Mouse (Mus musculus) CH12F3 (cell line): ENCODE results near the gene Gm10188.

Experiments used
- in situ Hi-C: fragments of 300-500 bp; cut with MboI; formaldehyde crosslinking; loops from 2 replicates; pipeline ENCODE4 v1.14.3; 2020; ENCODE audit warnings: low sequenced_read_pairs

Gene Gm10188

DNA sequence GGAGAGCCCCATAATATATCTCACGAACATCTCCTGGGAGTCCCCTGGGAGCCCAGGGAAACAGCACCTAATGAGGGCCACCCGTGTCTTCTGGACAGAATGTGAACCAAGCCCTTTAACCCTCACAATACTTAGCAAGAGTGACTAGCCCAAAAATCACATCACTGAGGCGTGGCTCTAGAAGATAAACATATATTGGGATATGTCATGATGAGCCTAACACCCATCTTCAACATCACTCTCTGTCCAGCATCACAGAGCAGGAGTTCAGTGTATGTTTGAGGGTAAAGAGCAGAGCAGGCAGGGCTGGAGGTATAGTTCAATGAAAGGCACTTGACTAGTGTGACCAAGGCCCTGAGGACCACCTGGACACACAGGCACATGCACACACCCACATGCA lies at the start of gene Gm10188:
Gene Gm10188 (minus strand): TSS at position 101 of the 400 bp plus-strand sequence.
- in situ Hi-C loops = no loop called here

DNA sequence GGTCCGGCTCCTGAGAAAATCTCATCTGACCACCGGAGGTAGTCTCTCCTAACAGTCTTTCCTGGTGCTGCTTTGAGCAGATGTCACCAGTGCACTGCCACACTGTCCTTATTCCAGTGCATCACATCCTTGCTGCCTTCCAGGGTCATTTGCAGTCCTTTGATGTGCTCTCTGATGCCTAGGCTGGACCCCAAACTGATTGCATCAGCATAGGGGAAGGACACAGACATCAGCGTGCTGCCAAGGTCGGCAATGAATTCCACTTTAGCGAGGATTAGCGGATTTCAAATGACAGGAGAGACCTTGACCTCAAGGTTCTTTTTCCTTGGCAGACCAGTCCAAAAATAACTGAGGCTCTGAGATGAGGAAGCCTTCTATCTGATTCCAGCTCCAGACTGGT lies 47.6 kb upstream of the Gm10188 start:
- in situ Hi-C loops = no loop called here

DNA sequence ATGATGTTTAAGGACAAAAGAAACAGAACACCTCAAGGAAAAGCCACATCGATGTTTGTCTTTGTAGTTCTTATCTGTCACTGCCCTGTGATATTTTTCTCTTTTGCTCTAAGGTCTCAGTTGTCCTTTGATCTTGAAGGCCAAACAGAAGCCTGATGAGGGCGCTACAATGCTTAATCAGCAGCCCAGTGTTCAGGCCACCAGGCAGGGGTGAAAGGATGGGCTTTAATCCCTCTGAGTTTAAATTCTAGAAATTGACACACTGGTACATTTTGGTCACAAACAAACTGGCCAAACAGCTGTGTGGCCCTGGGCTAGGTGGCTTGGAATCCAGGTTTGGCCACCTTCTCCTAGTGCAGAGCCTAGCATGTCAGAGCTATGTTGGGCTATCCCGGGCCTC lies 47.1 kb upstream of the Gm10188 start:
- in situ Hi-C loops = no loop called here

DNA sequence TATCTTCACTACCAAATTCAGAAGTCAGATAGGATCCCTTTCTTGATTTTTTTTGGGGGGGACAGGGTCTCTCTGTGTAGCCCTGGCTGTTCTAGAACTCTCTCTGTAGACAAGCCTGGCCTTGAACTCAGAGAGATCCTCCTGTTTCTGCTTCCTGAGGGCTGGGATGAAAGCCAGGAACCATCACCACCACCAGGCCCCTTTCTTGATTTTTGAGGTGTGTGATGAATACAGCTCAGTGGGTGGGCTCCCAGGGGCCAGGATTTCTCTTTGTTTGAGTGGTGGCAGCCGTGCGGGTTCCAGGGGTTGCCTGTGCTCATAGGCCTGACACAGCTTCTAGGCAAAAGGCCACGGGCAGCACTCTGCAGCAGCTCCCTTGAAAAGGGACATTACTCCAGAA lies 41.7 kb upstream of the Gm10188 start:
- in situ Hi-C loops = no loop called here

DNA sequence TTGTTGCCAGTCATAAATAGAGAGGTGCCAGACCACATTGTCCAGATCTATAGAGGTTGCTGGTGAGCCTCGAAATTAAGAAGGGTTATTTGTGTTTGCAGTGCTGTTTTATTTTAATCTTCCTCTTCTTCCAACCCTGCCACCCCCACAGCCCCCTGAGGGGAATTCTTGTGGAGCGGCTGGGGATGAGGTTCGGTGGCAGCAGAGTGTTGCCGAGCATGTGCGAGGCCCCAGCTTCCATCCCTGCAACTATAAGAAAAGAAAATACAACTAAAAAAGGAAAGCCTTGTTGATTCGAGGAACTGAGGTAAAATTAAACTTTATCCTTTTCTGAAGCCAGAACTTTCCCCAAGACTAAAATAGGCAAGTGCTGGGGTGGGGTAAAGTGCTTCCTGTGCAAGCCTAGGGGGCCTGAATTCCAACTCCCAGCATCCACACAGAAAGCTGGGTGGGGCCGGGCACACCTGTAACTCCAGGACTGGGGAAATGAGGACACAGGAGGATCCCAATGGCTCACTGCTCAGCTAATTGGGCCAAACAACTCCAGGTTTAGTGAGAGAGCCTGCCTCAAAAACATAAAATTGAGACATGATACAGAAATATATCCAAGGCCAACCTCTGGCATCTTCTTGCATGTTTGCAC lies 39.0 kb upstream of the Gm10188 start:
- in situ Hi-C loops = no loop called here

DNA sequence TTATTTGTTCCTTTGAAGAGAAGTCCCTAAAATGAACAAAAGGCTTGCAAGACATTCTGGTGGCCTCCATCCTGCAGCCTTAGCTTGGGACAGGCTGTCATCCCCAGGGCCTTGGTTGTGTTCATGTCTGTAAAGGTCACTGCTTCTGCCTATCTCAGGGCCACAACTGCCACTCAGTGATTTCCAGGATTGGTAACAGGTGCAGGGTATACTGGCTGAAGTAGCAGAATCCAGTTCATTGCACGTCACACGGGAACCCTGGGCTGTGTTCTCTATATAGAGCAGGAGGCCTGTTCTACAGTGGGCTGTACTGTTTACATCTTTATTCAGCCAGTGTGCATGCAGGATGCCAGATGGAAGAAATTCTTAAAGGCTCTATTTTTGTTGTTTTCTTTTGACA lies 38.4 kb upstream of the Gm10188 start:
- in situ Hi-C loops = no loop called here

DNA sequence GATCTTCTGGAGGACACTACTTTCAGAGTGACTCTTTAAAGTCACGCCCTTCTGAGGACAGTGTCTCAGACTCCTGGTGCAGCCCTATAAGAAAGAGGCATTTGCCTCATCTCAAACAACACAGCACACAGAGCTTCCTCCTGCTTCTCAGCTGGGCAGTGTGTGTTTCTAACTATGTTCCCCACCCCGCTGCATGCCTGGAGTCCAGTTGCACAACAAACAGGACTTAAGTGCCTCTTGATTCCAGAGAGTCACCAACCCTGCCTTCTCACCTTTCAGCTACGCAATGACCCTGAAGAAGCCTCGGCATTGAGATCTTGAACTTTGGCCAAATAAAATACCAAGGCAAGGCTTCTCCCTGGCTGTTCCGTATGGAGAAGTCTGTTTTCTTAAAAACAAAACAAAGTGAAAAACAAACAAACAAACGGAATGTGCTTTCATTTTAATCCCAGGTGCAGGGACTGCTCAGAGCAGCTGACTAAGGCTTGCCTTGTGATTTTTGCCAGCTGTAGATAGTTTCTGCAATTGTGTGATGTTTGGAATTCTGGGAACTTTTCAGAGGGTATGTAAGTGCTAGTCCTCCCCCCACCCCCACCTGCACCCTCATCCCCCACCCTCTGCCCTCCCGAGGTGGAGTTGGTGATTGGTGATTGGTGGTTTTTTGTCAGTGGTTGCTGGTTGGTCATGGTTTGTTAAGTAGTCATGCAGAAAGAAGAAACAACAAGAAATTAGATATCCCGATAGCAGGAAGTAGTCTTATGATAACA lies 37.4 kb upstream of the Gm10188 start:
- in situ Hi-C loops = no loop called here

DNA sequence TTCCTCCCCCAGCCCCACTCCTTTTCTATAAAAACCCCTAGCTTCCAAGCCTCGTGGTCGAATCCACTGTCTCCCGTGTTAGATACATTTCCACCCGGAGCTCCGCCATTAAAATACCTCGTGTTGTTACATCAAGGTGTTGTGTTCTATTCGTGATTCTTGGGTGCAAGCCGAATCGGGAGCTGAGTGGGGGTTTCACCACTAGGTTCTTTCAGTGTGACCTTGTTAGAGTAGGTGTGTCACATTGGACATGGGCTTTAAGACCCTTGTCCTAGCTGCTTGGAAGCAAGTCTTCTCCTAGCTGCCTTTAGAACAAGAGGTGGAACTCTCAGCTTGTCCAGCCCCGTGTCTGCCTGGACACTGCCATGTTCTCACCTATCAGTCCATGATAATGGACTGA lies 36.4 kb upstream of the Gm10188 start:
- in situ Hi-C loops = no loop called here

DNA sequence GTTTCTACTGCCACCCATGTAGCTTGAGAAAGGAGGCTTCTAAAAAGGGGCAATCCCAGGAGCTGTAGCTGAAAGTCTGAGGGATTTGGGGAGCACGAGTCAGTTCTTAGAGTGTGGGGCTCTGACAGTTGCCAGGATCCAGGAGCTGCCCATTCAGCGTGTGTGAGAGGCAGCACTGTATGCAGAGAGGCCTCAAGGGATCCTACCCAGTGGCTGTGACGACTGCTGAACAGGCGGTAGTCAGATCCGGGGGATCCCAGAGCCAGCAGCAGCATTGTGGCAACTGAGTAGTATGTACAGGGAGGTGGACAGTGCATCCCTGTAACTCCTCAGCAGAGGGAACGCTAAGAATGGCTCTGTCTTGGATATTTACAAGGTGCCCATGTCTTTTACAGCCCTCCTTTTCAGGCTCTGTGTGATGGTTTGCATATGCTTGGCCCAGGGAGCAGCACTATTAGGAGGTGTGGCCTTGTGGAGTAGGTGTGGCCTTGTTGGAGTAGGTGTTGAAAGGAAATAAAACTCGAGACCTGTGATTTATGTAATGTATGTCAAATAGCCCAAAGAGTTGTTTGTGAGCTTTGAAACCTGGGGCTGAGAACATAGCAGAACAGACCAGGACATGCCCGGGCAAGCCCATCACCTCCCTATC lies 35.8 kb upstream of the Gm10188 start:
- in situ Hi-C loops = no loop called here

DNA sequence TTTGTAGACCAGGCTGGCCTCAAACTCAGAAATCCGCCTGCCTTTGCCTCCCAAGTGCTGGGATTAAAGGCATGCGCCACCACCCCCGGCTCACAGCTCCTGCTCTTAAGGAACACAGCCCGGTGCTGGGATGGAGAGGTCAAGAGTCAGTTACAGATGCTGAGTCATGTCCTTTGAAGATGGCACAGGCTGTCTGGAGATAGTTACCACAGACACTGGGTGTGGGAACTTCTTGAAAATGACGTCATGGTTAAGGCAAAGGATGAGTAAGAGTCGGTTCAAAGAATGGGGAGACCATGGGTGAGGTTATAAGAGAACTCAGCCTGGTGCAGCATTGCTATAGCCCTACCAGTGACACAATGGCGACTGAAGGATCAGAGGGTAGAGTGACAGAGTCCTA lies 35.0 kb upstream of the Gm10188 start:
- in situ Hi-C loops = no loop called here

DNA sequence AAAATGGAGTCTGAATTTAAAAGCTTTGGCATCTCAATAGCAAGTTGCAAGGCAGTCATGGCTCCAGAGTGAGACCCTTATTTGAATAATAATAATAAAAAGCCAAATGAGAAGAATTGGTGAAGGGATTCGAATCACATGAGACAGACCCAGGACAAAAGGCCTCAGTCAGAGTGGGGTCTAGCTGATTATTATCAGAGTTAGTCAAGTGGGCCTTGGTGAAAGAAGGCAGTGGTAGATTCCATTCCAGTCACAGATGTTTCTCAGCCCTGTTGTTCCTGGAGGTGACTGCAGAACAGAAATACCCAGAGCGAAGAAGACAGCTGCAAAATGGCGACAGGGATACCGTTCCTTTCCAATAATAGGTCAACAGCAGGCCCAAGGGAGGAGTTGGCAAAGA lies 34.1 kb upstream of the Gm10188 start:
- in situ Hi-C loops = no loop called here

DNA sequence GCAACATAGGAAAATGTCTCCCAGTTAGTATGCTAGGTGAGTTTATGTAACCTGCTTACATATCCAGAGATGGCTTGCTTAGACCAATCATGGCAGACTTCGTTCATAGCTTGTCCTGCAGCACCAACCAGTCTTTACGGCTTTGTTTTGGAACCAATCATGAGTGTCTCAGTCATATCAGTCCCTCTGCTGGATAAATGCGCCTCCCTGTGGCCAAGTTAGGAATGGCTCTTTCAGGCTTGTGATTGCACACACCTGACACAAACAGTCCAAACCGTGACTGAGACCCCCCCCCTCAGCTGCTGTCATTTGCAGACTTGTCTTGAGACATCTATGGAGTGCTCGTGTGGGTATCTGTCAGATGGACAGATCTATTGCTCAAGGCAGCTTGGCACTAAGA lies 31.5 kb upstream of the Gm10188 start:
- in situ Hi-C loops = no loop called here

DNA sequence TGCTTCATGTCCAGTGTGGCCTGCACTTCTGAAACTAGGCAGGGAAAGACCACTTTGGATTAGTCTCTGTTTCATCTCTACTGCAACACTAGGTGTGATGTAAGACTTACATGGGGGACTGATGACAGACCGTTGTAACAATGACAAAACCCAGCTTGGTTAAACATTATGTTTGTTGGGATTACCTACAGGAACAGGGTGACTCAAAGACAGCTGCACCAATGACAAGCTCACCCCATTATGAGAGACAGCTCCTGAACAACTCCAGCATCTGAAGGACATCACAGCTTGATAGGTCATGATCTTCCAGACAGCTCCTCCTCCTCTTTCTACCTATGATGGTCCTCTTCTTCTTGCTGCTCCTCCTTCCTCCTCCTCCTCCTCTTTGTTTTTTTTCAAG lies 30.8 kb upstream of the Gm10188 start:
- in situ Hi-C loops = no loop called here

DNA sequence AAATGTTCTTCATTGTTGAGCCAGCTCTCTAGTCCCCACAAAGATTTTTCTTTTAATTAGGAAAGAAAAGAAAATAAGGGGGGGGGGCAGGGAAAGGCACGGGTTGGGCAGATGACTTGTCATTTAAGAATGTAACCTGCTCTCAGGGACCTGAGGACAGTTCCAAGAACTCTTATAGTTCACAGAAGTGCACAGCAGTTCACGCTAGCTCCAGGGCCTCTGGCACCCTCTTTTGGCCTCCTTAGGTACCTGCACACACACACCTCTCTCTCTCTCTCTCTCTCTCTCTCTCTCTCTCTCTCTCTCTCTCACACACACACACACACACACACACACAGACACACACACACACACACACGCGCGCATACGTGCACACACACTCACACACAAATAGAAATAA lies 24.9 kb upstream of the Gm10188 start:
- in situ Hi-C loops = no loop called here

DNA sequence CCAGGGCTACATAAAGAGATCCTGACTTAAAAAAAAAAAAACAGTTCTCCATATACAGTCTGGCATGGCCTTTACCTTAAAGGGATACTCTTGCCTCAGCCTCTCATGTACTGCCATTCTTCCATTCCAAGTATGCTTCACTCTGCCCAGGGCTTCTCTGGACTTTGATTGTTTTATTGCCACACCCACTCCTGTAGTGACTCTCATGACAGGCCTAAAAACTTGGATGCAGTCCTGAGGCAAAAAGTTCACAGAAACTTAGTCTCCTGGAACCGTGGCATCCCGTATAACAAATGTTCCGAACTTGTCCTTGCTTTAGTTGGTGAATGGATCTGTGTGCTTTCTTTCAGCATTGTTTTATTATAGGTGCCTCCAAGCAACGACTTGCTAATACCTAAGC lies 17.1 kb upstream of the Gm10188 start:
- in situ Hi-C loops = no loop called here

DNA sequence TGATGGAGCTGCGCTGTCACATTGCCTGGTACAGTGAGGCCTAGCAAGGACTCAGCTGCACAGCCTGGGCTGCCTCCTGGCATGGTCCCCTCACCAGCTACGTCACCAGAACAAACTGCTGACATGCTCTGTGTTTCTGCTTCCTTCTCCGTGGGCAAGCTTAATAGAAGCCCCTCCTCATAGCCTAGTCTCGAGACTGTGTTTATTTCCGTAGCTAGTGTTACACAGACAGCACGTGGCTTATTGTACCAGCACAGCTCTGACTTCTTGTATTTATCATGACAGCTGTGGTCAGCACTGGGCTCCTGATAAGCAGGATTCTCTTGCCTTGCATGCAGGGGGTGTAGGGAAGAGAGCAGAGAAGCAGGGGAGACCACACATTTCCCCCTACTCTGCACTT lies 16.6 kb upstream of the Gm10188 start:
- in situ Hi-C loops = no loop called here

DNA sequence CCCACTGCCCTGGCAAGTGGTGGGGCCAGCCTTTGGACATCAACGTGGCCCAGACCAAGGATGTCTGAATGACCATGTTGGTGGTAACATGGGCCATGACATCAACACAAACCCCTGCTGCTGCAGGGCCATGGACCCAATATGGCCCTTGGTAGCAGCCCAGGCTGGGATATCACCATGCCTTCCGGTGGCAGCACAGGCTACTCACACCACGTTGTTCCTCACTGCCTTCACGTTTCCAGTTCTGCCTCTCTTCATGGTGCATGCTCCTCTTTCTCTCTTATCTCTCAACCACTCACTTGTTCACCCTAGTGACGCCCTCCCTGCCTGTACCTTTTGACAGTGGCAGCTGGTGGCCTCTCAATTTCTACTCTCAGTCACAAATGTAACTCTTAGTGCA lies 15.4 kb upstream of the Gm10188 start:
- in situ Hi-C loops = no loop called here

DNA sequence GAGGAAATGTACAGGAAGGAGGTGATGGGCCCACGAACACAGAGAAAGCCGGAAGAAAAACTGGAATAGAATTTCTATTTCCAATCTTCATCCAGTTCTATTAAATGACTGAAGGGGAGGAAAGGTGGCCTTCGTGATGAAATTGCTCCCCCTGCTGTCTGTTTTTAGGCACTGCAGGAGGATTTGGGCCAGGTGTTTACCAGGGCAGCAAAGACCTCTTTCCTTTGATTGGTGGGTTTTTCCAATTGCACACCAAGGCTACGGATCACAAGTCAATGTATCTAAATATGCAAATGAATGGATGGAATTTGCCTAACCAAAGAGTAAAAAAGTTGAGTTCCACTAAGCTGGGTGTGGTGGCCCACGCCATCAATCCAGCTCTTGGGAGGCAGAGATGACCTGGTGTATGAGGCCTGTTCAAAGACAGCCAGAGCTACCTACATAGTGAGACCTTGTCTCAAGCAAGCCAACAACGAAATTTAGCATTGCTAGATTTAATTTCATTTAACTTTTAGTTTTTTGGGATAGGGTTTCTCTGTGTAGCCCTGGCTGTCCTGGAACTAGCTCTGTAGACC lies 8.1 kb upstream of the Gm10188 start:
- in situ Hi-C loops = loop anchor here (5.0 kb wide), 1 partner anchor 75 kb away; no protein-coding TSS in a partner anchor

DNA sequence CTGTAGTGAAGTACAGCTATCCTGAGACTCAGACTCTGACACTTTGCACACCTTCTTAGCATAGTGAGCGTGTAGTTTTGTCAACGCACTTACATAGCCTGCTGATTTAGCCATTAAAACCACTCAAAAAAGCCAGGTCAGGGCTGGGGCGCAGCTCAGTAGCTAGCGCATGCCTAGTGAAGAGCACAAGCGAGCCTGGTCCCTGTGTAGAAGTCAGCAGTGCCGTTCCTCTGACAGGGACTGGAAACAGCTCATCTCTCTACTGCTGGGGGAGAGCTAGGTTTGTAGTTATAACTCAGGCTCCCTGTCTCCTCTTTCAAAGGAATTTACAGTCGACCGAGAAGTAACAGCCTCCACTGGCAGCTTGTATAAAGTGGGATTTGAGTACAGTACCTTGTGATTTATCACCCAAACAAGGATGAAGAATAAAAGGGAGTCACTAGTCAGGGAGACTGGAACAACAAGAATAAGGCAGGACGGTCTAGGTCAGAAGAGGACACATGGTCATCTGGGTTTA lies 5.2 kb upstream of the Gm10188 start:
- in situ Hi-C loops = loop anchor here (5.0 kb wide), 1 partner anchor 73 kb away; no protein-coding TSS in a partner anchor

DNA sequence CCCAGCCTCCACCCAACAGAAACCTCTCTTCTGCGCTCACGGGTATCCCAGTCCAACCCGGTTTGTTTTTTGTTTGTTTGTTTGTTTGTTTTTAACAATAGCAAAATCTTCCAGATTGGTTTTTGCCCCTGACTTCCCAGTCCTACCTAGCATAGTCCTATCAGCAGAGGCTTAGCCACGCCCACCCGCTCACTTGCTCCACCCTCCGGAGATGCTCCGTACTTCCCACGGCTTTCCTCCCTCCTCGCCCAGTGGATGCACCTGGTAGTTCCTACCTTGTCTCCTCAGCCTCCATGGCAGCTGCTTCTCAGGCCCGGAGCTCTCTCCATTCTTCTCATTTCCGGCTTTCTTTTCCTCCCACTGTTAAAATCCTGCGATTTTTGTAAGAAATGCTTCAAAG lies 4.0 kb upstream of the Gm10188 start:
- in situ Hi-C loops = no loop called here

DNA sequence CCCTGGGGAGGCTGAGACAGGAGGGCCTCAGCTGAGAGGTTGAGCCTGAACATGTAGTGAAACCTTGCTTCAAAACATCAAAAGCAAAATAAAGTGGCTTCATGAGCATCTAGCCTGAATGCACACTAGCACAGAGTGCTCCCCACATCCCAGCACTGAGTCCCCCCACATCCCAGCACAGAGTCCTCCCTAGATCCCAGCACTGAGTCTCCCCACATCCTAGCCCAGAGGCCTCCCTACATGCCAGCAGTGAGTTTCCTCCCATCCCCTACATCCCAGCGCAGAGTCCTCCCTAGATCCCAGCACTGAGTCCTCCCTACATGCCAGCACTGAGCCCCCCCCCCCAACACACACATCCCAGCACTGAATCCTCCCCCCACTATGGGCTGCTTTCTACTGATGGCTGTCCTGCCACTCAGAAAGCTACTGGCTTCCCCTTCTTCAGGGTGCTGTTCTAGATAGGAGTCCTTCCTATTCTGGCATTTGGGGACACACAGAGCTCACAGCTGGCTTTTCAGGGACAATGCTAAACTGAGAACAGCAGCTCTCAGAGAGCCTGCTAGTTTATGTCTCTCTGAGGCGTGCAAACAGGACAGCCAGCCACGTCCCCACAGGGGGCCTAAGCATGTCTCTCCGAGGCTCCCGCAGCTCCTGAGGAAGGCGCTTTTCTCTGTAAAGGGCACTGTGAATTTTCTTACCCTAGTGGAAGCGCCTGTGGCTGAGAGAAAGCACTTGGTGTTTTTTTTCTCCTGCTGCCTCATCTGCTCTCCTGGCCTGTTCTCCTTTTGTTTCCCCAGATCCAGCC lies 2.1 kb upstream of the Gm10188 start:
- in situ Hi-C loops = no loop called here
